Mouse (Mus musculus) common myeloid progenitor, adult 5-6 weeks (primary cell): ENCODE data around the gene Plvap. TPM values are rescaled to one million over a fixed set of nuclear protein-coding genes. Genes with fewer than 3 reads are reported as not detected.

ENCODE experiments used
- ATAC-seq: replicated peaks from 2 replicates; pipeline ENCODE4 v1.8.0; 2016; ENCODE audit warnings: low read depth, mild to moderate bottlenecking, moderate TSS enrichment, inconsistent platforms; ENCODE audit not compliant: poor library complexity, severe bottlenecking
- total RNA-seq: library from RNA; stranded (forward); fragments of 200-1000, 187-1606 nt; gene quantifications from 2 replicates; pipeline ENCODE4 v1.2.3, GENCODE M21; 2017

The Plvap gene
- total RNA-seq, 1 experiment from 2014 or later = 3.6 TPM

DNA sequence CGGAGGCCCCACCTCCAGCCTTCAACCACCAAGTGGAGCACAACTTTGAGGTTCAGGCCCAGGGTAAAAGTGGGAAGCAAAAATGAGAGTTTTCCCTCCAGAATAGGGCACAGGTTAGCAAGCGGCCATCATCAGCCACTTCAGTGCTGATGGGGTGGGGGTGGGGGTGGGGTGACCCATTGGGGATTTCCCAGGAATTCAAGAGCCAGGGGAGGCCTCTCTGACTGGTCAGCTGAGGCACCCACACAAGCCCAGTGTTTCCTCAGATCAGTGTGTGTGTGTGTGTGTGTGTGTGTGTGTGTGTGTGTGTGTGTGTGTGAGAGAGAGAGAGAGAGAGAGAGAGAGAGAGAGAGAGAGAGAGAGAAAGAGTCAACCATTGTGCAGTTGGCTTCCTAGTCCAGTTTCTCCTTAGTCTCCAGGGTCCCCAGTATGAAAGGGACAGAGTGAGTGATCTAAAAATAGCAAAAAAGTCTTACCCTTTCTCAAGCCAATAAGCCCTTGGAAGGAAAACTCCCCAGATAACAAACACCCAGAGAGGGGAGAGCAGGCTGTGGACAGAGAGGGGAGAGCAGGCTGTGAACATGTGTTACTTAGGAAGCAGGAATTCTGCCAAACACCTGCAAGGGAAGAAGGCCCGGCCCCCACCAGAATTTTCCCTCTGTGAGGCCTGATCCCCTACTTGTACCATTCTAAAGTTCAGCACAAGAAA, 15.8 kb upstream of the Plvap start:
- no peak for ATAC-seq

DNA sequence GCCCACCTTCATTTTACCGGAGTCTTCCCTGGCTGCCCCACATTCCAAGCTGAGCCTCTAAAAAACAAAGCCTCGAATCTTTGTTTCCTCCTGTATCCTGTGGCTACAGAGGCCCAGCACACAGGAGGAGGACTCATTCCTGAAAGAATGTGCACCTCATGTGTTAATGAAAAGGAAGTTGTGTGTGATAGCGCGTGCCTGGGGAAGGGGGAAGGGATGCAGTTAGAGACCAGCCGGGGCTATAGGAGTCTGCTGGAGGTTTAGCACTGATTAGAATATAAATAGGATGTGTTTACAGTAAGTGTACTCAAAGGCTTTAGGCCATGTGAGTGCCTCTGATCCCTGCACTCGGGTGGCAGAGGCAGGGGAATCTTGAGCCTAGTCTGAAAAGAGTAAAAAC, 14.7 kb upstream of the Plvap start:
- no peak for ATAC-seq

DNA sequence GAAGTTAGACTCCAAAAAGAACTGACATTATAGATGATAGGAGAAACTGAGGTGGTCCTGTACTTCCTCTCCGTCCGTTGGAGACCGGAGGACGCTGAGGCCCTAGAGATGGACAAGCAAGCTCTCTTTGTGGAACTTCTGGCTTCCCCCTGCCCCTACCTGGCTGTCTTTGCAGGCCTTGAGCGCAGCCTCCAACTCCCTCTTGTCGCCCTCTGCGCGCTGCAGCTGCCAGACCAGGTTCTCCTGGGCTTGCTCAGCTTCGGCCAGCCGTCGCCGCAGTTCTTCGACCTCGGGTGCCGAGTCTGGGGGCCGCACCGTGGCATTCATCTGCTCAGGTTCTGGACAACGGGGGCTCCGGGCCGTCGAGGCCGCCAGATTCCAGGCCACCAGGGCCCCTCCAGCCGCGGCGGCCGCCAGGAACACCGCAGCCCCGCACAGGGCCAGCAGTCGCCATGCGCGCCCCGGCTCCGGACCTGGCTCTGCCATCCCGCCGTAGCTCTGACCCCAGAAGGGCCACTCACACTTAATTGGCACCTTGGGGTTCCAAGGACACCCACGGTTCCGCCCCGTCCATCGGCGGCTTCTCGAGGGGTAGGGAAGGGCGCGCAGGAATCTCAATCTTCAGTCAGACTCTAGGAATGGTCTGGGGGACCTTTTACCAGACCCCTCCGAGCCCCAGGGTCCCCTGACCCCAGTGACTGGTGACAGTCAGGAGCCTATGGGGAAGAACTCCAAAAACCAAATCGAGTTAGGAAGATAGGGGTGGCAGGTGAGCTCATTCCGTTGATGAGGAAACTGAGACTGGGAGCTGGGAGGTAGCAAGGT, 13.9 kb upstream of the Plvap start, which contains the start of gene Ccdc194:
Ccdc194 (minus strand) TSS at position 486 of the 825 bp plus-strand sequence.
- no peak for ATAC-seq

DNA sequence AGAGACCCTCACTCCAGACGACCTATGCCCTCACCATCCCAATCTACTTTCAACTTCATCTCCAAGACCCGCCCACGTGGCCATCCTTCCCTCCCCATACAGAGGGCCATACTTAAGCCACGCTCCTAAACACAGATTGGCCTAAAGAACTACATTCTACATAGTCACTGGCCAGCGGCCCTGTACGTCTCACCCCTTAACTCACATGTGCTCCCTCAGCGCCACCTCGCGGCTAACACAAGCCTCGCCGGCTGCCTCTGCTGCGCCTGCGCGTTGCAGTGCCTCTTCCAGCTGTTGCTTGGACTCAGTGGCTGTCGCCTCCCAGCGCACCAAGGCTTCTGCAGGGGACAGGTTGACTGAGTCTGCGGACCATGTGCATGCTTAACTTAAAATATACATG, 10.1 kb upstream of the Plvap start:
- ATAC-seq = peak; percentile 96

DNA sequence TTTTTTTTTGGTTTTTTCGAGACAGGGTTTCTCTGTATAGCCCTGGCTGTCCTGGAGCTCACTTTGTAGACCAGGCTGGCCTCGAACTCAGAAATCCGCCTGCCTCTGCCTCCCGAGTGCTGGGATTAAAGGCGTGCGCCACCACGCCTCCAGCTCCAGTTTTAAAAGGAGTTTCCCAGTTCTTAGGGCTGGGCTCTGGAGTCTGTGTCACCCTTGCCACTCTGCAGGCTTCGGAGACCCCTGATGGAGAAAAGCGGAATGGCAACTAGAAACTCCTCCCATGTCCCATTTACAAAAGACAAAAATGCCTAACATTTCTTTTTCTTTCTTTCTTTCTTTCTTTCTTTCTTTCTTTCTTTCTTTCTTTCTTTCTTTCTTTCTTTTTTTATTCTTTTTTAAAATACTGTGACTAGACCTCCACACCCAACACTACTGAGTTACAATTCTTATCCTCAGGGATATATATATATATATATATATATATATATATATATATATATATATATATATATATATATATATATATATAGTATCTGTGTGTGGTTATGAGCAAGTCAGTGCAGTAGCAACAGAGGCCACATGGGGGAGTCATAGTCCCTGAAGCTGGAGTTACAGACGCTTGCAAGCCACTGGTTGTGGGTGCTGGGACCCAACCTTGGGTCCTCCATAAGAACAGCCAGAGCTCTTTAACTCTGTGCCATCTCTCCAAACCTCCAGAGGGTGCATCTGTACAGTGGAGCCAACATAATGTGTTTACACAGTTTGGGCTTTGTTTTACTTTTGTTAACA, 7.7 kb upstream of the Plvap start:
- ATAC-seq = peak; percentile 70

DNA sequence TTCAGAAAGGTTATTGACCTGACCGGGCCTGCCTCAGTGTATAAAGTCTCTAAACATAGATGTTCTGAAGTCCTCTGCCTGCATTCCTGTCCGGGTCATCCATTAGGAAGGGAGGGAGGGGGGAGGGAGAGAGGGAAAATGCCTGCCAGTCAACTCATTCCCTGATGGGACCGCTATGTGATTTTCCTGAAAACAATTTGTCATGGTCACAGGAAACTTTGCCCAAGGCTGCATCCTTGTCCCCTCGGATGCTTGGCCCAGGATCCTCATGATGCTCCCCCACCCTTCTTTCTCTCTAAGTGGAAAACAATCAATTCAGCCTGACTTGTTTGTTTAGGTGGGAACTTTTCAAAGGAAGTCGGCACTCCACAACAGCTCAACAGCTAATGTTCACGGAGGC, 5.2 kb upstream of the Plvap start:
- no peak for ATAC-seq

DNA sequence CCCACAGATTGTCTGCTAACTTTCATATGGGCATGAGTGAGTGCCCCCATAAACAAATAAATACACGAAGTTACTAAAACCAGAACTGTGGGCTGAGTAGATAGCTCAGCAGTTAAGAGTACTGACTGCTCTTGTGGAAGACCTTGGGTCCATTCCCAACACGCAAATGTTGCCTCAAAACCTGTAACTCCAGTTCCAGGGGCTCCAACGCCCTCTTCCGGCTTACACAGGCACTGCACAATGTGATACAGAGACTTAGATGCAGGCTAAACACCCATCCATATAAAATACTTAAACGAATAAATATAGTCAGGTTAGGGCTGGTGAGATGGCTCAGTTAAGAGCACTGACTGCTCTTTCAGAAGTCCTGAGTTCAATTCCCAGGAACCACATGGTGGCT, 3.5 kb upstream of the Plvap start:
- no peak for ATAC-seq

DNA sequence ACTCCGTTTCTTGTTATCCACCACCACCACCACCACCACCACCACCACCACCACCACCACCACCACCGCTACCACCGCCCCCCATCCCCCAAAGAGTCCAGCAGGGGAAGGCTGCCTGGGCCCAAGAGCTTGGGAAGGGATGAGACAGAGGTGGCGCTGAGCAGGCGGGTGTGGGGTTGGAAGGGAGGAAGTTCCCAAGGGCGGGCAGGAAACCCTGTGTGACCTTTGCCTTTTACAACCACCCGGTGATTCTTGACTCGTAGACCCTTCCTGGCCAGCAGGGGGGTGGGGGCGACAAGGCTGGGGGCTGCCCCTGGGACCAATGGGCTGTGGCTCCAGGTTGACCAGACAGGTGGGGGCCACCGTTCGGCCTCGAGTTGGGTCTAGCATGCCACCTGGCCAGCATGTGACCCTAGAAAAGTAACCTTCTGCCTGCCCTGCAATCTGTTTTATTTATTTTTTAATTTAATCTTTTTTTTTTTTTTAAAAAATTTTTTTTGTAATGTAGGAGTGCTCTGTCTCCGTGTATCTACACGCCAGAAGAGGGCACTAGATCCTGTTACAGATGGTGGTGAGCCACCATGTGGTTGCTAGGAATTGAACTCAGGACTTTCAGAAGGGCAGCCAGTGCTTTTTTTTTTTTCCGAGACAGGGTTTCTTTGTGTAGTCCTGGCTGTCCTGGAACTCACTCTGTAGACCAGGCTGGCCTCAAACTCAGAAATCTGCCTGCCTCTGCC, 1.6 kb upstream of the Plvap start:
- no peak for ATAC-seq

DNA sequence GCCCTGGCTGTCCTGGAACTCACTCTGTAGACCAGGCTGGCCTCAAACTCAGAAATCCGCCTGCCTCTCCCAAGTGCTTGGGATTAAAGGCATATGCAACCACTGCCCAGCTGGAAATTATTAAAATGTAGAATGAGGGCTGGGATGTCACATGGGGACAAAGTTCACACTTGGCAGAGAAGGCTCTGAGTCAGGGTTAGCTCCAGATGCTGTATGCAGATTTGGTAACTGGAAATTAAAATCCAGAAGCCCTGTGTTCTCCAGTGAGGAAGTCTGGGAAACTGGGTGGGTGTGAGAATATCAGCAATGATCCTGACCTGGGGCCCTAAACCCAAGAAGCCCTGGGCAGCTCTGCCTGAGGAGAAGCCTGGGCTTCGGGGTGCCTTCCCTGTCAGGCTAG, 2.2 kb downstream of the Plvap start:
- ATAC-seq = no peak

DNA sequence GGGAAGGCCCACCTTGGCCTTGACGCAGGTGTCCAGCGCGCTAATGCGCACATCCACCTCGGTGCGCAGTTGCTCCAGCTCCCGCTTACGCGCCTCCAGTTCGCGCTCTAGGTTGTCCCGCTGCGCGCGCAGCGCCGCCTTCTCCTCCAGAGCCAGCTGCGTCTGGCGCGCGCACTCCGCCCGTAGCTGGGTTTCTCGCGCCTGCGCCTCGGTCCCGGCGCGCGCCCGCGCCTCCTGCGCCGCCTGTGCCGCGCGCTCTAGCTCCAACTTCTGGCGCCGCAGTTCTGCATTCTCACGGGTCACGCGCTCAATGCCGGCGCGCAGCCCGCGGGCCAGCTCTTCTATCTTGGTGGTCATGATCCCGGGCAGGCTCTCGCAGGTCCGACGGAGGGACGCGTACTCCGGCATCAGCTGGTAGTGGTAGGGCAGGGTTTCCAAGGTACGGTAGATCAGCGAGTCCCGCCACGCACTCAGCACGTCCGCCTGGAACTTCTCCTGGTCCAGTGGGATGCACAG, 3.9 kb downstream of the Plvap start:
- peak; percentile 51 for ATAC-seq

DNA sequence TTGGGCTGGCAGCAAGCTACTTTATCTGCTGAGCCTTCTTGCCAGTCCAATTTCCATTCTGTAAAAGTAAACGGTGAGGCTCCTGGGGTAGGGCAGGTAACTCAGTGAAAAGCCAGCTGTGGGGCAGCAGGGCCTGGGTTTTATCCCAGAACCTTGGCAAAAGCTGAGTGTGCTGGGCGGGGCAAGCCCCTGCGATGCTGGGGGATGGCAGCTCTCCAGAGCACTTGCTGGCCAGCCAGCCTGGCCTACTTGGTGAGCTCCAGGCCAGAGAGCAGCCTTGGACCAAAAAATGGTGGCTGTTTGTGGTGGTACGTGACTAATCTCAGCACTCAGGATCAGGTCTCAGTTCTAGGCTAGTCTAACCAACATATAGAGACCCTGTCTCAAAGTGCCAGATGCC, 5.6 kb downstream of the Plvap start:
- ATAC-seq = no peak

DNA sequence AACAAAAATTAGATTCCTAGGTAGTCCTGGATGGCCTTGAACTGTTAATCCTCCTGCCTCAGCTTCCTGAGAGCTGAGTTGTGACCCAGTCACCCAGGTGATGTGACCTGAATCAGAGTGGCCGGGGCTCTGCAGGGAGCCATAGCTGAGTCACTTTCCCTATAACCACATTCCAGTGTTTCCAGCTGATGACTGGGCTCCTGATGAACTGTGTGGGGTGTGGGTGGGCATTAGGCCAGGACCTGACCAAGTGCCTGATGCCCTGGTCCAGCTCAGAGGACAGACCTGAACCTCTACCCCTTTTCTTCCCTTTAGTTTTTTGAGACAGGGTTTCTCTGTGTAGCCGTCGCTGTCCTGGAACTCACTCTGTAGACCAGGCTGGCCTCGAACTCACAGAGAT, 6.2 kb downstream of the Plvap start:
- no peak for ATAC-seq

DNA sequence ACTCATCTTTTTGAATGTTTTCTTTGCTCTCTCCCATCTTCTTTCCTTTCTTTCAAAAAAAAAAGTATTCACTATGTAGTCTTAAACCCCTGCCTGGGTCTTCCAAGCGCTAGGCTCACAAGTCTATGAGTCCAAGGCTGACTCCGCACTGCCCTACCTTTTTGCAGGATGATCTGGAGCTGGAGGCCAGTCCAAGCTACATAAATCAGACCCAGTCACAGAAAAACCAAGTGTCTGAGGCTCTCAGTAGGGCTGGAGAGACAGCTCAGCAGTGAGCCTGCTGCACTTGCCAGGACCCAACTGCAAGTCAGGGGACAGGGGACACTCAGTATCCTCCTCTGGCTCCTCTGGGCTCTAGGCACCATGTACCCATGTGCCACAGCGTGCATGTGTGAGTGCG, 7.2 kb downstream of the Plvap start:
- no peak for ATAC-seq

DNA sequence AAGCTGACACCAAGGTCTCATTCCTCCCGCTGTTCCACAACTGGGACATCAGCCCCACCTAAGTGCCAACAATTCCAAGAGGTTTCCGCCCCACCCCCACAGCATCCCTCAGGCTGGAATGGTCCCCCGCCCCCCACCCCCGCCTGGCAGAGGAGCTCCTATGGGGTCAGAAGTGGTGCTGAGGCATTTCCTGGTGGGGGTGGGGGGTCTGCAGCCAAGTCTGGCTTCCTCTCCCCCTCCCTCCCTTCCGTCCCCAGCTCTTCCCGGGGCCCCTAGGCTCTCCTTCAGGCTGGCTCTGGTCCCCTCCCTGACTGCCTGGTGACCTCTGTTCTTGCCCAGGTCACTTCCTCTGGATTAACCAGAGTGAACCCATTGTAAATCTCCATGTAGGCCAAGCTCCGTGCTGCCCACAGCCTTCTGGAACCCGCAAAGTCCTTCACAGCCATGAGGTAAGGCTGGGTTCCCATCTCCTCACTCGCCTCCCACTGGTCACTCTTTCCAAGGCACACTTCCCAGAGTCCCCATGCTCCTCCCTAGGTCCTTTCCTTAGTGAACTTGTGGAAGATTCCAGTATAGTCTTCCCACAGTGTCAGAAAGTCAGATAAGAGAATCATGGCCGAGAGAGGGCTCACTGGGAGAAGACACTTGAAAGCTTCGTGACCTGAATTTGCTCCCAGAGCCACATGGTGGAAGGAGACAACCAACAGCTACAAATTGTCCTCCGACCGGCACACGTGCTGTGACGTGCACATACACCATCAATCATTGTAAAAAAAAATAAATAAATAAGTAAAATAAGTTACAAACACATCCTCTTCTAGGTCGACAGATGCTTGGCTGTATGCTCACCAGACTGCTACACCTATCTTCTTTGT, 12.5 kb downstream of the Plvap start:
- ATAC-seq = no peak

DNA sequence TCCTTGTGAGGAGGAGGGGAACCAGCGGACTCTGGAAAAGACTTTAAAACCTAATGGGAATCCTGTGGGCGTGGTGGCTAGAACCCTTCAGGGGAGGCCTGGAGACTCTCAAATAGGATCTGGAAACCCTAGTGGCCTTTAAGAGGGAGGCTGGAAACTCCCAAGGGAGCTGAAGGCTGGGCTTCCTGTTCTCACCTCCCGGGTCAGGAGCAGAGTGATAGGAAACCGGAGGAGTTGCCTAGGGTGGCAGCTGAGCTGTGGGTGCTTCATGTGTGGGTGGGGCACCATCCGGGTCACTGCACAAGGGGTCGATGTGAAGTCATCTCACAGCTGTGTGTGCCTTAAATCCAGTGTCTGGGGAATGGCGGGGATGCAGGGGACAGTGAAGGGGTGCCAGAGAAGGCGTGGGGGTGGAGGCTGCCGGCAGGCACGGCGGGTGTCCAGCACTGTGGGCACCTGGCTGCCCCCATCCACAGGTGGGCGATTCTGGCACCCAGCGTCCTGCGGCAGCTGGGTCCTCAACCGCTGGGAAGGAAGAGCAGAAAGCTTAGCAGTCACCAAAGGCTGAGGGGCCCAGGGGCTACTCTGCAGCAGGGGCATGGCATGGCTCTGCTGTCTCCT, 13.6 kb downstream of the Plvap start:
- ATAC-seq = no peak

DNA sequence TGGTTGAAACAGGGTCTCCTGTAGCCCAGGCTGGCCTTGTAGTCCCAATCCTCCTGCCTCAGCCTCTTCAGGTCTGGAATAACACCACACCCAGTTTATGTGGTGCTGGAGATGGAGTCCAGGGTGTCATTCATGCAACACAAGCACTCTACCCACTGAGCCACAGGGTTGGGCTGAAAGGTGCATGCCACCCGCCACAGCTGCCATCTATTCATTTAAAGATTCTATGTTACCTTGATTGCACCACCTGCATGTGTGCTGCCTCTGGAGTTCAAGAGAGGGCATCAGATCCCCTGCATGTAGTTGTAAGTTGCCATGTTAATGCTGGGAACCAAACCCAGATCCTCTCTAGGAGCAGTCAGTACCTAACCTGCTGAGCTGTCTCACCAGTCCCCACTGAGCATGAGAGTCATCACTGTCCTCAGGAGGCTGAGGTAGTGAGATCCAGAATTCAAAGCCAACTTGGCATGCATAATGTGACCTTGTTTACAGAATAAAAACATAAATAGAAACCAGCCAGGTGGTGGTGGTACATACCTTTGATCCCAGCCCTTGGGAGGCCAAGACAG, 14.4 kb downstream of the Plvap start:
- no peak for ATAC-seq

DNA sequence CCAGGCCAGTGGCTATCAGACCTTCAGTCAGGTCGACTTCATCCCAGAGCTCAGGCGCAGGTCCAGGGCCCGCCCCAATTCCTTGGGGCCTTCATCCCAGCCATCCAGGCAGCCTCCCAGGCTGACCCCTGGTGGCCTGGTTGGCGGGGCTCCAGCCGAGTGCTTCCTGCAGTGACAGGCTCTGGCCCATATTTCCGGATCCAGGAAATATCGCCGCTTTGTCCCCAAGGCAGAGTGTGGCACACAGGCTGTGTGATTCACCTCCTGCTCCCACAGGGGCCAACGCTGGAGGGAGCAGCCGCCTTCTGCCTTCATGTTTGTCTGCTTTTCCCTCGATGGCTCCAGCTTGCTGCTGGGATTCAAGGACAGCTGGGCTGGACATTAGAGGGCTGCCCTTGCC, 15.1 kb downstream of the Plvap start:
- no peak for ATAC-seq

DNA sequence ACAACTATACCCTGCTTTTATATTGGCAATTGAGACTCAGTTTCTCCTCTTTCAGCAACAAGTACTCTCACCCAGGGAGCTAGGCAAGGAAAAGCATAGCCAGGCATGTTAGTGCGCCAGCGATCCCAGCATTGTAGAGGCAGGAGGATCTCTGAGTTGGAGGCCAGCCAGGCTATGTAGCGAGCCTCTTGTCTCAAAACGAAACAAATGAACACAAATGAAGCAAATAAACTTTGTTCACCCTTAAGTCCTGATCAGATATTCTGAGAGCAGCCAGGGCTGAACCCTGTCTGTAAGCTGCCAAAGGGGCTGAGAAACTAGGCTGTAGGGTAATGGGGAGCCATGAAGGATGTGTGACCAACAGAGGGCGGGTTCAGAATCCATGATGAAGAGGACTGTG, 15.7 kb downstream of the Plvap start:
- no peak for ATAC-seq
